Mouse (Mus musculus): ENCODE results near the gene Acp5.

Gene Acp5

GRCm38 (mm10) chr9:22098993-22099696 is 36.4 kb downstream of the Acp5 start, which contains the start of gene Cnn1:
Gene Cnn1 (plus strand): TSS chr9:22099216.
- DNase-seq (ENCODE audit: low spot score) = no peak

- peak; percentile 72 for DNase-seq (ENCODE audit: low spot score)
These were observed 39.6 kb downstream of the Acp5 start for GRCm38 (mm10) chr9:22095854-22096307.

GRCm38 (mm10) chr9:22092746-22093145 is 42.8 kb downstream of the Acp5 start:
- DNase-seq (ENCODE audit: low spot score) = no peak

GRCm38 (mm10) chr9:22089986-22090385 is 45.5 kb downstream of the Acp5 start:
- DNase-seq (ENCODE audit: low spot score) = no peak

GRCm38 (mm10) chr9:22089281-22089680 is 46.2 kb downstream of the Acp5 start:
- DNase-seq (ENCODE audit: low spot score) = no peak

GRCm38 (mm10) chr9:22087034-22087618 is 48.4 kb downstream of the Acp5 start:
- no peak for DNase-seq (ENCODE audit: low spot score)

- no peak for DNase-seq (ENCODE audit: low spot score)
These were observed 49.5 kb downstream of the Acp5 start for GRCm38 (mm10) chr9:22086012-22086411.

- DNase-seq (ENCODE audit: low spot score) = peak; percentile 97
These were observed 50.3 kb downstream of the Acp5 start, which contains the start of gene Ecsit for GRCm38 (mm10) chr9:22085022-22085834. Gene Ecsit (minus strand): TSS chr9:22085438.

GRCm38 (mm10) chr9:22084667-22085021 is 50.9 kb downstream of the Acp5 start:
- no peak for DNase-seq (ENCODE audit: low spot score)

Data from layer of hippocampus, adult 11-12 months (tissue).